Mouse (Mus musculus): ENCODE data around the gene St8sia6. TPM values are rescaled to one million over a fixed set of nuclear protein-coding genes. Genes with fewer than 3 reads are reported as not detected.

St8sia6 gene
- total and polyA plus RNA-seq, 3 experiments, result 0.74 to 1.7 (median 1.2) TPM

DNA sequence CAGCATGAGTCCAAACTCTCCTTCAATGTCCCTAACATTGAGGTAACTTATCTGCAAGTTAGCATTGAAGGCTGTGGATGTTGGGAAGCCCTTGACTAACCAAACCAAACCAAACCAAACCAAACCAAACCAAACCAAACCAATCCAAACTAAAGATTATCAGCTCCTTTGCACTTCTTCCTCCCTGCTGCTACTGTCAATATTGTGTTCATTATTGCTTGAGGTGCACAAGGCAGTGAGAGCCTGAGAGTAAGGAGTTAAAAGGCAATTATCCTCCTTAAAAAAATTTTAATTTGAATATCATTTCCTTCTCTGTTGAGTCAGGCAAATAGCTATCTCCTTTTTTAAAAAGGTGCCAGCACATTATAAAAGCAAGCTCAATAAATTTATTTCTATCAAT, 190.8 kb downstream of the St8sia6 start:
- Histone ChIP-seq H3K79me2 (replicated peaks; ENCODE audit: control insufficient read depth, insufficient read depth, low read length) (no peaks in the 10 kb centered on the region), H3K4me1 (ENCODE audit: control insufficient read depth, insufficient read depth, low read length) (no peaks in the 10 kb centered on the region), H3K9ac (ENCODE audit: low read depth, low read length) (no peak overlapping the region), H3K27ac (no peak overlapping the region), H3K36me3 (ENCODE audit: control insufficient read depth, insufficient read depth, low read length) (no peaks in the 10 kb centered on the region), H3K27me3 (ENCODE audit: control insufficient read depth, insufficient read depth, low read length) (no peaks in the 10 kb centered on the region), H3K4me3 (no peak overlapping the region)
- no peak for DNase-seq
- TF ChIP-seq POLR2A (IDR thresholded peaks at IDR 0.05; ENCODE audit: insufficient read depth, low read depth, low read length) (no peak), CTCF (IDR thresholded peaks at IDR 0.05) (no peak), EP300 (IDR thresholded peaks at IDR 0.05; ENCODE audit: insufficient read depth, low read depth, low read length) (no peak)
- intact Hi-C loops (cut with DNase I), result no loop called here

Other genes with a start within 250 kb of the St8sia6 start
- gene Trdmt1, start 249.4 kb downstream of the St8sia6 start, total RNA-seq (2021), result 1 to 10 TPM; 5.2 to 7.0 TPM
- gene Trdmt1, start 249.4 kb downstream of the St8sia6 start, polyA plus RNA-seq (2012; rRNA removed), result 3.3 and 7.8 TPM in 2 replicates
- 100 to 1,000 TPM; 264 to 265 TPM for gene Vim, start 220.1 kb downstream of the St8sia6 start, total RNA-seq (2021)
- 408 and 528 TPM in 2 replicates for gene Vim, start 220.1 kb downstream of the St8sia6 start, polyA plus RNA-seq (2012; rRNA removed)